Mouse (Mus musculus) G1E (cell line): ENCODE data around the gene P3h2.

Experiments
- CTCF ChIP-seq: IDR thresholded peaks from 2 replicates; pipeline ENCODE4 v1.5.1; 2012; ENCODE audit warnings: low read depth, low read length, inconsistent platforms, mixed read lengths
- GATA1 ChIP-seq: IDR thresholded peaks from 2 replicates; pipeline ENCODE4 v1.6.1; 2012; ENCODE audit warnings: borderline replicate concordance, low read length, inconsistent platforms, mixed read lengths
- TAL1 ChIP-seq: conservative IDR thresholded peaks from 2 replicates; pipeline ENCODE4 v1.6.1; 2012; ENCODE audit warnings: low read depth, low read length, inconsistent platforms, mixed read lengths

GRCm38 (mm10) chr16:26131126-26131525, 25.5 kb upstream of the P3h2 start:
- TF ChIP-seq CTCF (no peak), GATA1 (no peak), TAL1 (no peak)
